Mouse (Mus musculus): ENCODE measurements around the gene Prkce. TPM values are rescaled to one million over a fixed set of nuclear protein-coding genes. Genes with fewer than 3 reads are reported as not detected.
A peak's percentile ranks its signal among the peaks of the same experiment; 100 is the strongest.

Prkce gene
- total and polyA plus RNA-seq, 2 experiments from 2014 or later = 91.3 to 94.3 TPM

DNA sequence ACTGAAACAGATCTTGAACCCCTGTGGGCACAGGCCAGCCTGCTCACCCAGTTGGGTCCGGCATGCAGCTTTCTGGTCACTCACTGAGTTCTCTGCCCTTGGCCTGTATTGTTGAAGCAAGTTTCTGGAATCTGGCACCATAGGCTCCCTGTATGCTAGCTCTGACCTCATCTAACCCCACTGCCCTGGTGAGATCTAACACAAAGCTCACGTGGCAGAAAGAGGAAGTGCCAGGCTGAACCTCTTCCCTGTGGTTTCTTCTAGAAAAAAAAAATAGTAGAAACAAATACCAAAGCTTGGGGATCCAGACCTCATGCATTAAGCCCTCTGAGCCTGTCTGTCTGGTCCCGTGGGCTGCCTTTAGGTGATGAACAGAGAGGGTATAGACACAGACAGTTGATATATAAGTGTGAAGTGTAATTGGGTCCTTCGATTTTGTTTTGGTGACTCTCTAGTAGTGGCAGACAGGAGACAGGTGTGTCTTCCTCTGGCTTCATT, 279.6 kb downstream of the Prkce start:
- no peak for ATAC-seq
- H3K9ac ChIP-seq = no peak overlapping the region
- H3K27ac ChIP-seq (ENCODE audit: low read depth, low read length) = no peak overlapping the region
- no peaks in the 10 kb centered on the region for H3K36me3 ChIP-seq (ENCODE audit: insufficient read depth)
- no peak for DNase-seq
- no peaks in the 10 kb centered on the region for H3K27me3 ChIP-seq (ENCODE audit: insufficient read depth, low read length)
- H3K4me3 ChIP-seq (ENCODE audit: low read depth, low read length) = no peak overlapping the region
- H3K4me1 ChIP-seq (ENCODE audit: insufficient read depth) = no peaks in the 10 kb centered on the region
- no peak for TF ChIP-seq CTCF (IDR thresholded peaks at IDR 0.05; ENCODE audit: low read depth)
- 84% methylated on average over 4 of the region's 4 CpGs for WGBS
- no peak overlapping the region for H3K4me2 ChIP-seq (ENCODE audit: low read depth)
- H3K9me3 ChIP-seq (ENCODE audit: low read length) = 0 out of 2 replicates have a peak, but pooled peaks cover 5% of the 10 kb centered on the region

GRCm38 (mm10) chr17:86452934-86453333, 285.3 kb downstream of the Prkce start:
- ATAC-seq = no peak
- TF ChIP-seq CTCF (IDR thresholded peaks at IDR 0.05; ENCODE audit: low read depth) = no peak
- no peaks in the 10 kb centered on the region for H3K27me3 ChIP-seq (ENCODE audit: insufficient read depth, low read length)
- WGBS = 87% methylated on average over 4 of the region's 4 CpGs
- H3K36me3 ChIP-seq (ENCODE audit: insufficient read depth) = no peaks in the 10 kb centered on the region
- no peaks in the 10 kb centered on the region for H3K4me1 ChIP-seq (ENCODE audit: insufficient read depth)
- H3K27ac ChIP-seq (ENCODE audit: low read depth, low read length) = no peak overlapping the region
- no peak overlapping the region for H3K4me2 ChIP-seq (ENCODE audit: low read depth)
- 0 out of 2 replicates have a peak, but pooled peaks cover 5% of the 10 kb centered on the region for H3K9me3 ChIP-seq (ENCODE audit: low read length)
- no peak for DNase-seq
- no peak overlapping the region for H3K4me3 ChIP-seq (ENCODE audit: low read depth, low read length)
- H3K9ac ChIP-seq = no peak overlapping the region

DNA sequence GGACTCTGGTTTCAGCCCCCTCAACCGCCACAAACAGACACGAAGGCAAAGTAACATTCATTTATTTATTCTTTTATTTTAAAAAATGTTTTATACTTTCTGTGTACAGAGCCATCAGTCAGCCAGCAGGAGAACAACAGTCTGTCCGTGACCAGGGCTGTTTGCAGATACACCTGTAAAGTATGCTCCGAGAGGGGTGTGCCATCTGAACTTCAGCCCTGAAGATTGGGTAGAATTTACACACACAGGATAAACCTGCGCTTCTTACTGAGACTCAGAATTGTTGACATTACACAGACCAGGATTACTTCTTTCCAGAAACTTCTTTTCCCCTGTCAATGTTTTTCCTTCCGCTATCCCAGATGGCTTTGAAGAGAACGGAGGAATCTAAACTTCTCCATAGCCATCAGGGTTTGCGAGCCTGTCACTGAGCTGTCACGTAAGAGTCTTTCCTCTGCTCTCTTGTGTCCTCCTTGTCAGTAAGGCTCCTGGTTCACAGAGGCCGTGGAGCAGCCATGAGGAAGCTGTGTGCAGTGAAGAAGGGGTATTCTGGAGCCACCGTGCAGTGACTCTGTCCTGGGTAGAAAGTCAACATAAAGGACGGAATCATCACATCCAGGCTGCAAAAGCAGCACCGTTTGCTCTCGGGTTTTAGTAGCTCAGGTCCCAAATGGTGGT, 286.2 kb downstream of the Prkce start:
- H3K9ac ChIP-seq = no peak overlapping the region
- no peak for TF ChIP-seq CTCF (IDR thresholded peaks at IDR 0.05; ENCODE audit: low read depth)
- H3K27me3 ChIP-seq (ENCODE audit: insufficient read depth, low read length) = no peaks in the 10 kb centered on the region
- H3K4me2 ChIP-seq (ENCODE audit: low read depth) = no peak overlapping the region
- DNase-seq (no peak), ATAC-seq (no peak)
- WGBS = 91% methylated on average over 14 of the region's 14 CpGs
- no peak overlapping the region for H3K4me3 ChIP-seq (ENCODE audit: low read depth, low read length)
- H3K9me3 ChIP-seq (ENCODE audit: low read length) = no peaks in the 10 kb centered on the region
- no peaks in the 10 kb centered on the region for H3K4me1 ChIP-seq (ENCODE audit: insufficient read depth)
- H3K36me3 ChIP-seq (ENCODE audit: insufficient read depth) = no peaks in the 10 kb centered on the region
- H3K27ac ChIP-seq (ENCODE audit: low read depth, low read length) = no peak overlapping the region

GRCm38 (mm10) chr17:86454351-86454706, 286.7 kb downstream of the Prkce start:
- ATAC-seq (no peak), DNase-seq (no peak)
- H3K9me3 ChIP-seq (ENCODE audit: low read length) = no peaks in the 10 kb centered on the region
- no peaks in the 10 kb centered on the region for H3K36me3 ChIP-seq (ENCODE audit: insufficient read depth)
- 88% methylated on average over 3 of the region's 3 CpGs for WGBS
- H3K4me2 ChIP-seq (ENCODE audit: low read depth) = no peak overlapping the region
- H3K4me1 ChIP-seq (ENCODE audit: insufficient read depth) = no peaks in the 10 kb centered on the region
- TF ChIP-seq CTCF (IDR thresholded peaks at IDR 0.05; ENCODE audit: low read depth) = no peak
- H3K4me3 ChIP-seq (ENCODE audit: low read depth, low read length) = no peak overlapping the region
- no peaks in the 10 kb centered on the region for H3K27me3 ChIP-seq (ENCODE audit: insufficient read depth, low read length)
- H3K27ac ChIP-seq (ENCODE audit: low read depth, low read length) = no peak overlapping the region
- H3K9ac ChIP-seq = no peak overlapping the region

GRCm38 (mm10) chr17:86456512-86456911, 288.9 kb downstream of the Prkce start:
- Histone ChIP-seq H3K9ac (no peak overlapping the region), H3K27me3 (ENCODE audit: insufficient read depth, low read length) (no peaks in the 10 kb centered on the region), H3K27ac (ENCODE audit: low read depth, low read length) (no peak overlapping the region), H3K4me3 (ENCODE audit: low read depth, low read length) (no peak overlapping the region), H3K4me1 (ENCODE audit: insufficient read depth) (peaks cover 3% of the 10 kb centered on the region; the same call in 1 of the 2 replicates), H3K9me3 (ENCODE audit: low read length) (no peaks in the 10 kb centered on the region), H3K36me3 (ENCODE audit: insufficient read depth) (no peaks in the 10 kb centered on the region), H3K4me2 (ENCODE audit: low read depth) (no peak overlapping the region)
- TF ChIP-seq CTCF (IDR thresholded peaks at IDR 0.05; ENCODE audit: low read depth) = no peak
- WGBS = 48% methylated on average over 6 of the region's 6 CpGs
- no peak for ATAC-seq
- DNase-seq = no peak

DNA sequence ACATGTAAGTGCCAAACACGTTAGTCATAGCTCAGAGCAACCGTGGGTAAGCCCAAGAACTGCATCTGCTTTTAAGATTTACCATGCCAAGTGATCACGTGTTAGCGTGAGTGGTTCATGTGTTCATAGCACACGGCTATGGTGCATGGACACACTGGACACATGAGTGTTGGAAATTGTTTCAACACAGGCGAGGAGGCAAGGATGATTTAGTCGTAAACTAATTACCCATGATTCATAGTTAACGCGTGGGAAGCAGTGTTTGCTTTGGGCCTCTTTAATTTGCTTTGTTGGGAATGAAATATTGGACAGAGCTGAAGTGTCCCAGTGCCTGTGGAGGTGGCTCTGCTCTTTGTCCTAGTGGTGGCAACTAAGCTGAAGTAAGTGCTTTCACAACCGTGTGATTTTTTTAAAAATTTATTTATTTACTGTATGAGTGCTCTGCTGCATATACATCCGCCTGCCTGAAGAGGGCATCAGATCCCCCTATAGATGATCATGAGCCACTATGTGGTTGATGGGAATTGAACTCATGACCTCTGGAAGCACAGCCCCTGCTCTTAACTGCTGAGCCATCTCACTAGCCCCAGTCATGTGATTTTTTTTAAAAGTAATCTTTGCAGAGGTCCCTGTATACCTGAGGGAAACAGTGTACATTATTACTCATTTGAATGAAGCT, 290.9 kb downstream of the Prkce start:
- no peak for DNase-seq

More for the DNA sequence above, 290.9 kb downstream of the Prkce start:
- Histone ChIP-seq H3K27ac (ENCODE audit: low read depth, low read length) (no peak overlapping the region), H3K9me3 (ENCODE audit: low read length) (no peaks in the 10 kb centered on the region), H3K36me3 (ENCODE audit: insufficient read depth) (no peaks in the 10 kb centered on the region), H3K9ac (no peak overlapping the region), H3K4me3 (ENCODE audit: low read depth, low read length) (no peak overlapping the region), H3K4me2 (ENCODE audit: low read depth) (no peak overlapping the region), H3K27me3 (ENCODE audit: insufficient read depth, low read length) (no peaks in the 10 kb centered on the region), H3K4me1 (ENCODE audit: insufficient read depth) (peaks cover 3% of the 10 kb centered on the region; the same call in 1 of the 2 replicates)
- WGBS = 85% methylated on average over 11 of the region's 11 CpGs
- peak; percentile 38 for TF ChIP-seq CTCF (IDR thresholded peaks at IDR 0.05; ENCODE audit: low read depth)
- no peak for ATAC-seq

All from forebrain, postnatal 0 days (tissue).